ENCODE assay signal across 8 mouse cellular contexts in the genomic region with DNA sequence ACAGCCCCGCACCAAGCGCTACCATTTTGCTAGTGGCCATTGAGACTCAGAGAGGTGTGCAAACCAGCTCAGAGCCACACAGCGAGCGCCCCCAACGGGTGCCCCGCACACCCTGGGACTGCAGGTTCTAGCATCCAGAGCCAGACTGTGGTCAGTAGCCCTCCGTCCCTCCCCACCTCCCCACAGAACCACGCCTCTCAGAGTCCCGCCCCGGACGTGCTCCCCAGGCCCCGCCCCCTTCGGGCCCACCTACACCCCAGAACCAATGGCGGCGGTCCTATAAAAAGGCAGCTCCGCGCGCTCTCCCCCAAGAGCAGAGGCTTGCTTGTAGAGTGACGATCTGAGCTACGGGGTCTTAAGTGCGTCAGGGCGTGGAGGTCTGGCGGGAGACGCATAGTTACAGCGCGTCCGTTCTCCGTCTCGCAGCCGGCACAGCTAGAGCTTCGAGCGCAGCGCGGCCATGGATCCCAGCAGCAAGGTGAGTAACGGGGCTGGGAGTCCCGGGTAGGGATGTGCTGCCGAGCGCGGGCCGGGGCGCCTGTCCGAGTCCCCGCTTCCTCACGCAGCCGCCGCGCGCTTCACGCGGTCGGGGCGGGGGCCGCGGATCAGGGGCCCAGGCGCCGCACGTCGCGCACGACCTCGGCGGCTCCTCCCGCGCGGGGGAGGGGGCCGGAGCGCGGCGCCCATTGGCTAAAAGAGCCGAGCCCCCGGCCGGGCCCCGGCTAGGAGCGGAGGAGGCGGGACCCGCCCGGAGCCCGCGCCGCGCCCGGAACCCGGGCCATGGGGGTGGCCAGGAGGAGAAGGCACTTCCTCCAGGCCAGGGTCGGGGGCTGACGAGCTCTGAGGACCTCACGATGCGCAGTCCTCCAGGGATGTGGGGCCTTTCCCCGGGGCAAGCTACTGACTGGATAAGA. TPM values are rescaled to one million over a fixed set of nuclear protein-coding genes. Genes with fewer than 3 reads are reported as not detected.
DNase-seq lines count a peak whose midpoint lies in the region; ATAC-seq and TF ChIP-seq lines count a peak whose summit lies in the region.

Gene Slc2a1 (plus strand): TSS at position 217 of the 914 bp plus-strand sequence.

- H3K79me2 ChIP-seq in CH12.LX (replicated peaks; ENCODE audit: control insufficient read depth, extremely low read depth, insufficient read depth, poor library complexity, severe bottlenecking): peaks cover 23% of the 10 kb centered on the region

- peak within 1 kb of the TSS; percentile 71 to 91 (median 90) for H3K4me3 ChIP-seq in CH12.LX (replicated peaks in 1 of 3; ENCODE audit: low read depth in 2 of 3, low read length in 2 of 3, poor library complexity in 1 of 3)
- H3K4me3 ChIP-seq in forebrain, embryonic 14.5 days (ENCODE audit: low read depth, low read length): peak within 1 kb of the TSS; percentile 79
- peak within 1 kb of the TSS; percentile 89 for H3K4me3 ChIP-seq in neural tube, embryonic 15.5 days (replicated peaks)

- DNase-seq in CH12.LX (ENCODE audit: extremely low read depth): peak; percentile 96
- DNase-seq in c-Kit-positive CD71-negative TER-119-negative erythroid progenitor cells, embryonic 14.5 days (ENCODE audit: low read depth): peak; percentile 91
- DNase-seq in forebrain, embryonic 14.5 days (ENCODE audit: low spot score): peak; percentile 96
- peak; percentile 89 for DNase-seq in heart, postnatal 14 days
- DNase-seq in layer of hippocampus, adult 11-12 months (ENCODE audit: low spot score): peak; percentile 93
- DNase-seq in lung, adult 18-20 months: peak; percentile 91 to 94
- DNase-seq in testis, postnatal 14 days (ENCODE audit: low spot score): peak; percentile 94

- peaks cover 20 to 71% of the 10 kb centered on the region in 2 experiments for H3K4me1 ChIP-seq in CH12.LX (ENCODE audit: control insufficient read depth in 1 of 2, insufficient read depth in 2 of 2)
- peaks cover 32% of the 10 kb centered on the region for H3K4me1 ChIP-seq in forebrain, embryonic 14.5 days (ENCODE audit: control insufficient read depth, insufficient read depth, low read length)
- H3K4me1 ChIP-seq in neural tube, embryonic 15.5 days: peaks cover 61% of the 10 kb centered on the region

- H3K36me3 ChIP-seq in CH12.LX (replicated peaks in 1 of 2; ENCODE audit: control insufficient read depth in 1 of 2, insufficient read depth in 1 of 2, low read length in 1 of 2): peaks cover 4 to 28% of the 10 kb centered on the region in 2 experiments
- H3K36me3 ChIP-seq in forebrain, embryonic 14.5 days (ENCODE audit: control insufficient read depth, insufficient read depth, low read length): 0 out of 2 replicates have a peak, but pooled peaks cover 3% of the 10 kb centered on the region
- H3K36me3 ChIP-seq in neural tube, embryonic 15.5 days: no peaks in the 10 kb centered on the region

- intact Hi-C loops in heart, postnatal 14 days (cut with DNase I): no loop called here

- TF ChIP-seq POLR2A in CH12.LX (IDR thresholded peaks at IDR 0.05; ENCODE audit: low read depth, low read length): peak; percentile 99

- dilution Hi-C loops in CH12.LX (cut with MboI; ENCODE audit: extremely low pct_ligation_motif_present, extremely low pct_unique_long_range_greater_than_20kb, low sequenced_read_pairs): no loop called here

- no peaks in the 10 kb centered on the region for H3K27me3 ChIP-seq in CH12.LX (replicated peaks)
- no peaks in the 10 kb centered on the region for H3K27me3 ChIP-seq in forebrain, embryonic 14.5 days (replicated peaks; ENCODE audit: control insufficient read depth, insufficient read depth, low read length)
- H3K27me3 ChIP-seq in neural tube, embryonic 15.5 days (replicated peaks): no peaks in the 10 kb centered on the region

- peak; percentile 94 for ATAC-seq in forebrain, embryonic 14.5 days
- peak; percentile 93 for ATAC-seq in neural tube, embryonic 15.5 days (ENCODE audit: low FRiP score)

- peak within 1 kb of the TSS; percentile 85 for H3K4me2 ChIP-seq in CH12.LX (ENCODE audit: insufficient read depth, low read depth, poor library complexity, severe bottlenecking)
- peak within 1 kb of the TSS; percentile 78 for H3K4me2 ChIP-seq in forebrain, embryonic 14.5 days (ENCODE audit: low read length)
- H3K4me2 ChIP-seq in neural tube, embryonic 15.5 days: peak within 1 kb of the TSS; percentile 84

- H3K9me3 ChIP-seq in CH12.LX (replicated peaks; ENCODE audit: low read length): no peaks in the 10 kb centered on the region
- no peaks in the 10 kb centered on the region for H3K9me3 ChIP-seq in forebrain, embryonic 14.5 days (replicated peaks; ENCODE audit: control insufficient read depth, low read length)
- no peaks in the 10 kb centered on the region for H3K9me3 ChIP-seq in neural tube, embryonic 15.5 days (replicated peaks)

- under 1% methylated on average over 75 of the region's 88 CpGs for WGBS in forebrain, embryonic 14.5 days
- 2% methylated on average over 66 of the region's 88 CpGs for WGBS in neural tube, embryonic 15.5 days

- TF ChIP-seq EP300 in CH12.LX (IDR thresholded peaks at IDR 0.05; ENCODE audit: low read length): no peak

- TF ChIP-seq CTCF in CH12.LX (conservative IDR thresholded peaks at IDR 0.05 in 1 of 2, IDR thresholded peaks at IDR 0.05 in 1 of 2; ENCODE audit: low read depth in 2 of 2, low read length in 2 of 2): peak in 1 of 2 experiments; percentile 77; a peak in 2 of 4 replicates

- in situ Hi-C loops in CH12.LX (cut with MboI; ENCODE audit: low pct_ligation_motif_present, low pct_unique_long_range_greater_than_20kb, low sequenced_read_pairs): no loop called here

- H3K27ac ChIP-seq in CH12.LX (ENCODE audit: insufficient read depth, low read depth): peak within 1 kb of the TSS; percentile 89
- H3K27ac ChIP-seq in forebrain, embryonic 14.5 days (ENCODE audit: low read depth, low read length): peak within 1 kb of the TSS; percentile 94
- H3K27ac ChIP-seq in neural tube, embryonic 15.5 days (replicated peaks): peak within 1 kb of the TSS; percentile 95

- peak within 1 kb of the TSS; percentile 76 for H3K9ac ChIP-seq in CH12.LX (ENCODE audit: insufficient read depth, low read depth)
- peak within 1 kb of the TSS; percentile 81 for H3K9ac ChIP-seq in forebrain, embryonic 14.5 days (ENCODE audit: low read length)
- peak within 1 kb of the TSS; percentile 91 for H3K9ac ChIP-seq in neural tube, embryonic 15.5 days (replicated peaks)

- peak; percentile 68 for TF ChIP-seq RAD21 in CH12.LX (IDR thresholded peaks at IDR 0.05; ENCODE audit: low read depth, low read length)

TF ChIP-seq in CH12.LX, 34 proteins besides CTCF, POLR2A, EP300 and RAD21 (continues in another document):
- TF ChIP-seq NELFE (IDR thresholded peaks at IDR 0.05; ENCODE audit: low read depth, low read length) (peak; percentile 99), IRF4 (IDR thresholded peaks at IDR 0.05; ENCODE audit: low read depth, low read length) (peak; percentile 76), CHD2 (IDR thresholded peaks at IDR 0.05; ENCODE audit: low read length) (no peak; the same call in 1 of the 2 replicates), SIN3A (IDR thresholded peaks at IDR 0.05; ENCODE audit: low read length) (peak; percentile 91), PAX5 (IDR thresholded peaks at IDR 0.05; ENCODE audit: low read length) (no peak), POLR2AphosphoS2 (IDR thresholded peaks at IDR 0.05; ENCODE audit: low read depth, low read length) (peak; percentile 97), ELF1 (IDR thresholded peaks at IDR 0.05; ENCODE audit: low read depth, low read length) (peak; percentile 66), USF1 (IDR thresholded peaks at IDR 0.05; ENCODE audit: low read depth, low read length) (no peak), JUND (conservative IDR thresholded peaks at IDR 0.05; ENCODE audit: low read depth, low read length) (no peak), MAZ (IDR thresholded peaks at IDR 0.05; ENCODE audit: low read depth, low read length) (peak; percentile 93), SMC3 (IDR thresholded peaks at IDR 0.05; ENCODE audit: low read depth, low read length) (peak; percentile 51), JUN (IDR thresholded peaks at IDR 0.05; ENCODE audit: insufficient read depth, low read depth, low read length) (no peak), MAX (IDR thresholded peaks at IDR 0.05; ENCODE audit: low read length) (peak; percentile 29; the same call in 1 of the 2 replicates), RCOR1 (conservative IDR thresholded peaks at IDR 0.05; ENCODE audit: low read depth, low read length) (no peak), MYC (IDR thresholded peaks at IDR 0.05; ENCODE audit: low read depth, low read length) (peak; percentile 59; the same call in 1 of the 2 replicates), BHLHE40 (IDR thresholded peaks at IDR 0.05; ENCODE audit: low read depth, low read length) (peak; percentile 68), KAT2A (IDR thresholded peaks at IDR 0.05; ENCODE audit: insufficient replicate concordance, low read length) (0 out of 2 replicates have a peak, but pooled peaks have one; percentile 59), GABPA (IDR thresholded peaks at IDR 0.05; ENCODE audit: insufficient replicate concordance, low read depth, low read length) (no peak), ZNF384 (IDR thresholded peaks at IDR 0.05; ENCODE audit: low read depth, low read length) (no peak), ZKSCAN1 (IDR thresholded peaks at IDR 0.05; ENCODE audit: borderline replicate concordance, low read depth, low read length) (no peak), CHD1 (IDR thresholded peaks at IDR 0.05; ENCODE audit: low read depth, low read length) (peak; percentile 67; the same call in 1 of the 2 replicates), ZC3H11A (IDR thresholded peaks at IDR 0.05; ENCODE audit: low read depth, low read length) (no peak), ZMIZ1 (IDR thresholded peaks at IDR 0.05; ENCODE audit: low read depth, low read length) (peak; percentile 99), MAFK (IDR thresholded peaks at IDR 0.05; ENCODE audit: insufficient replicate concordance, low read length) (no peak), TBP (conservative IDR thresholded peaks at IDR 0.05; ENCODE audit: low read depth, low read length) (peak; percentile 95), MEF2A (IDR thresholded peaks at IDR 0.05; ENCODE audit: borderline replicate concordance, low read depth, low read length) (peak; percentile 72; the same call in 1 of the 2 replicates), ETS1 (conservative IDR thresholded peaks at IDR 0.05; ENCODE audit: low read depth, low read length) (peak; percentile 50), USF2 (conservative IDR thresholded peaks at IDR 0.05; ENCODE audit: low read depth, low read length) (no peak), NRF1 (IDR thresholded peaks at IDR 0.05; ENCODE audit: low read depth, low read length) (peak; percentile 47)

RNA-seq across cellular contexts. Expression of gene Slc2a1, which starts in this region (rescaled TPM):
- total RNA-seq in CH12.LX (2012; rRNA removed) (26.8 and 46.2 TPM in 2 replicates), CH12.LX (2014; rRNA removed) (55.3 and 64.9 TPM in 2 replicates)
- polyA plus RNA-seq in CH12.LX (2012; ENCODE audit: insufficient read length, low read depth): 30.5 and 33.4 TPM in 2 replicates
- polyA plus RNA-seq in forebrain, embryonic 14.5 days (2014; fragmentation: Nextera tagmentation; extraction: Ambion mirVana): 85.3 and 96.7 TPM in 2 replicates
- 1 to 10 TPM; 6.2 to 8.5 TPM for total RNA-seq in heart, postnatal 14 days (2021)
- 78.8 and 91.3 TPM in 2 replicates for polyA plus RNA-seq in neural tube, embryonic 15.5 days (2015; fragmentation: Nextera tagmentation; extraction: Ambion mirVana)

Comparison
In these comparisons a context has a peak if more than half of its experiments do, and no peak if none do; other contexts are left out.
1. Peak in every context shown above with its lines: DNase-seq, ATAC-seq, H3K4me3 ChIP-seq and H3K27ac ChIP-seq.